Mouse (Mus musculus) cerebellum, postnatal 4 days (tissue): ENCODE measurements at regions not wholly inside any gene's neighbourhood (a gene's known extent, or its start where the extent isn't known, plus 50 kb on each side); places are given as distances from the start of the nearest gene placed in this dataset.

Experiments used
- DNase-seq, 2 experiments: peaks; one replicate each; pipeline ENCODE4 v3.0.0; 2022; ENCODE audit warnings: low spot score in 2 of 2, mixed read lengths in 1 of 2

GRCm38 (mm10) chr9:91133256-91133920, 228.8 kb upstream of the Zic4 start:
- DNase-seq: no peak

GRCm38 (mm10) chr9:91134325-91134724, 227.9 kb upstream of the Zic4 start:
- DNase-seq: no peak

GRCm38 (mm10) chr9:91135107-91135506, 227.1 kb upstream of the Zic4 start:
- no peak for DNase-seq

- no peak for DNase-seq
Observed at GRCm38 (mm10) chr9:91140651-91141050, 221.6 kb upstream of the Zic4 start.

- DNase-seq: no peak
Observed at GRCm38 (mm10) chr9:91151893-91152292, 210.3 kb upstream of the Zic4 start.

- DNase-seq: no peak
Observed at GRCm38 (mm10) chr9:91159311-91159710, 202.9 kb upstream of the Zic4 start.

- no peak for DNase-seq
Observed at GRCm38 (mm10) chr9:91167871-91168270, 194.3 kb upstream of the Zic4 start.

- DNase-seq: no peak
Observed at GRCm38 (mm10) chr9:91193221-91193620, 169.0 kb upstream of the Zic4 start.

- DNase-seq: no peak
Observed at GRCm38 (mm10) chr9:91193954-91194353, 168.3 kb upstream of the Zic4 start.

- no peak for DNase-seq
Observed at GRCm38 (mm10) chr9:91207281-91207680, 154.9 kb upstream of the Zic4 start.

GRCm38 (mm10) chr9:91227673-91228440, 134.4 kb upstream of the Zic4 start:
- no peak for DNase-seq

- no peak for DNase-seq
Observed at GRCm38 (mm10) chr9:91228525-91228924, 133.7 kb upstream of the Zic4 start.

GRCm38 (mm10) chr9:91253886-91254285, 108.3 kb upstream of the Zic4 start:
- no peak for DNase-seq

- DNase-seq: no peak
Observed at GRCm38 (mm10) chr9:91291340-91291739, 70.9 kb upstream of the Zic4 start.
